Mouse (Mus musculus) cerebellum, adult 8-10 months (tissue): Measurements from ENCODE around the gene Olfr1493-ps1.

ENCODE experiments used
- DNase-seq: peaks from one replicate; pipeline ENCODE4 v3.0.0; 2022

The Olfr1493-ps1 gene

GRCm38 (mm10) chr19:13722978-13723377, at the start of gene Olfr1493-ps1:
Olfr1493-ps1 (plus strand) TSS chr19:13723278.
- DNase-seq, result no peak

DNA sequence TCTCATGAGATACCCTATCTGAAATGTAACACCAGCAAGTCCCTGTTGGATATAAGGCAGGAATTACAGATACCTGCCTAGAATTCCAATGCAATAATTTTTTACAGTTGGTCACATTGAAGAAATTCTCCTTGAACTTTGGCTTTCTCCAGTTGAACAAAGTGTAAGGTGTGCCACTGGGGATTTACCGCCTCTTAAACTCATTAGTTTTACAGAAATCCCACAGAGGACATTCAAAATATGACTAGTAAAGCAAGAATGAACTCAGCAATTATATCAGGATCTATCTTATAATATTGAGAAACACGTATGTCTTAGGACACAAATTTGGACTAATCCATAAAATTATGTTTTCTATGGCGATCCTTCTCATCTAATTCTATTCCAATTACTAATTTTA, 26.1 kb upstream of the Olfr1493-ps1 start, which contains the start of gene Olfr1491:
Gene Olfr1491 (plus strand): TSS at position 301 of the 400 bp plus-strand sequence.
- DNase-seq, result no peak

GRCm38 (mm10) chr19:13739428-13739827, 16.4 kb downstream of the Olfr1493-ps1 start, which contains the start of gene Olfr1494:
Olfr1494 (plus strand) TSS chr19:13739728.
- DNase-seq, result no peak

- DNase-seq, result peak; percentile 16
Observed at GRCm38 (mm10) chr19:13749366-13749765, 26.3 kb downstream of the Olfr1493-ps1 start.

DNA sequence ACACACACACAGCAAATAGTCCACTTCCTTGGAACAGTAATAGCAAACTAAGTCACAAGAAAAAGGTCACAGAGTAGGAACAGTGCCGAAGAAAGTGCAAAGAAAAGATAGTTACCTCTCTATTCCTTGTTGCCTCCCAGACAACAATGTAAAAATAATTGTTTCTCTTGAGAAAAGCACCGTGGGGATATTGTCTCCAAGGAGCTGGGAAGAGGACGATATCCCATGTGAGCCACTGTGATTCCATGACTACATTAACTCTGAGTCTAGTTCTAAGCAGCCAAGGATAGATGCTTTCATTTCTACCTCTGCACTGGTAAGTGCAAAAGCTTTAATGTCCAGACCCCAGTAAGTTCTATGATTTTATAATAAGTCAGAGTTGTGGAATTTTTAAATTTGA, 41.2 kb downstream of the Olfr1493-ps1 start, which contains the start of gene Olfr1495:
Gene Olfr1495 (plus strand): TSS at position 301 of the 400 bp plus-strand sequence.
- no peak for DNase-seq

DNA sequence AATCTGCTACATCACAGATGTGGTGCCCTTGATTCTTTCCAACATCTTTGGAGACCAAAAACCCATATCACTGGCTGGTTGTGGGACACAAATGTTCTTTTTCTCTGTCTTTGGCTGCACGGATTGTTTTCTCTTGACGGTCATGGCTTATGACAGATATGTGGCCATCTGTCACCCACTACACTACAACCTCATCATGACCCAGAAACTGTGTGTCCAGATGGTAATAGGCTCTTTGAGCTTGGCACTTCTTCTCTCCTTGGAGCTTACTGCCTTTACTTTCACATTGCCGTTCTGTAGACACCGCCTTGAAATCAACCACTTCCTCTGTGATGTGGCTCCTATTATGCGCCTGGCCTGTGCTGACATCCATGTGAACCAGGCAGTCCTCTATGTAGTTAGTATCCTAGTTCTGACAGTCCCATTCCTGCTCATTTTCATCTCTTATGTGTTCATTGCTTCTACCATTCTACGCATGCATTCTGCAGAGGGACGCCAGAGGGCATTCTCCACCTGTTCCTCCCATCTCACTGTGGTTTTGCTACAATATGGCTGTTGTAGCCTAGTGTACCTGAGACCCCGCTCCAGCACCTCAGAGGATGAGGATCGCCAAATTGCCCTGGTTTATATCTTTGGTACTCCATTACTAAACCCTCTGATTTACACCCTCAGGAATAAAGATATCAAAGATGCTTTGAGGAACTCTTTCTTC, 45.6 kb downstream of the Olfr1493-ps1 start:
- peak; percentile 14 for DNase-seq

- no peak for DNase-seq
Observed at GRCm38 (mm10) chr19:13777578-13777977, 54.5 kb downstream of the Olfr1493-ps1 start, which contains the start of gene Olfr1496. Olfr1496 (plus strand) TSS chr19:13777878.
